Mouse (Mus musculus): ENCODE measurements at regions not wholly inside any gene's neighbourhood (a gene's known extent, or its start where the extent isn't known, plus 50 kb on each side); places are given as distances from the start of the nearest gene placed in this dataset.

DNA sequence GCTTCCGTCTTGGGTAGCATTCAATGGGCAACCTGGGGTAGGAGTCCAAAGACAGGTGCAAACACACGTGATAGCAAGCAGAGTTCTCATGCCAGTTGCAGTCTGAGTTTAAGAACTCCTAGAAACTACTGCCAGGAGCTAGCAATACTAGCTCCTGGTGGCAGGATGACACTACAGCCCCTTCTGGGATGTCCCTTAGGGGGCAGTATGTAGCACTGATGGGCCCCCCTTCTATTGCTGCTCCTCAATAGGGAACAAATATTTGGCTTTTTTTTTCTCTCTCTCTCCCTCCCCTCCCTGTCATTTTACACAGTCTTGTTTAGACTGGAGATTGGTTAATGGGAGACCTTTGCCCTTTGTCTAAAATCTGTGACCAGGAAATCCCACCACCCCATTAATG lies 282.2 kb downstream of the Maf start:
- TF ChIP-seq CTCF (IDR thresholded peaks at IDR 0.05; ENCODE audit: control insufficient read depth, insufficient read depth, low read length) (no peak), POLR2A (IDR thresholded peaks at IDR 0.05; ENCODE audit: borderline replicate concordance, control insufficient read depth, low read depth, low read length) (no peak)
